Mouse (Mus musculus) brain, adult 10 weeks (tissue): ENCODE measurements around the gene Gm20425. TPM values are rescaled to one million over a fixed set of nuclear protein-coding genes. Genes with fewer than 3 reads are reported as not detected.

Experiments
- polyA plus RNA-seq: library from polyadenylated mRNA; stranded (reverse); fragments of 350-450 nt; fragmentation: Illumina TruSeq; extraction: RNeasy Lipid Tissue Mini Kit (QIAGEN cat#74804); gene quantifications from one replicate; pipeline ENCODE4 v1.2.3, GENCODE M21; 2015; ENCODE audit warnings: low read depth, low replicate concordance

Gm20425 gene
- 4.3 TPM for polyA plus RNA-seq

GRCm38 (mm10) chr9:103230151-103230951 lies at the start of gene Gm20425, which contains the start of gene Trf:
TSS of gene Gm20425 (minus strand) at chr9:103230307.
TSS of gene Trf (minus strand) at chr9:103230444.

GRCm38 (mm10) chr9:103201561-103202260 lies 28.4 kb downstream of the Gm20425 start, which contains the start of gene Srprb:
TSS of gene Srprb (minus strand) at chr9:103202137.

Other genes starting within 250 kb of the Gm20425 start
- 0.92 TPM for gene Slco2a1, start 241.6 kb downstream of the Gm20425 start, polyA plus RNA-seq
- 419 TPM for gene Rab6b, start 118.5 kb downstream of the Gm20425 start, polyA plus RNA-seq
- 33.7 TPM for gene Srprb, start 28.2 kb downstream of the Gm20425 start, polyA plus RNA-seq
- gene Trf, start 137 bp upstream of the Gm20425 start, polyA plus RNA-seq: 580 TPM
- not detected for gene 1300017J02Rik, start 74.8 kb upstream of the Gm20425 start, polyA plus RNA-seq
- 11.0 TPM for gene Topbp1, start 74.9 kb upstream of the Gm20425 start, polyA plus RNA-seq
- gene Cdv3, start 135.5 kb upstream of the Gm20425 start, polyA plus RNA-seq: 58.6 TPM